Mouse (Mus musculus) hindbrain, embryonic 16.5 days (tissue): Measurements from ENCODE around the gene Olfr221. TPM values are rescaled to one million over a fixed set of nuclear protein-coding genes. Genes with fewer than 3 reads are reported as not detected.

Source experiments
- ATAC-seq: fragments of 200-750 bp; cut with Nextera tagmentation; 2 replicates; pipeline ENCODE4 v1.8.0; 2017; ENCODE audit warnings: moderate TSS enrichment, moderate library complexity
- H3K27ac ChIP-seq: fragments of 300-500 bp; sonication (generic); 2 replicates; pipeline ENCODE4 v1.5.1; 2014; ENCODE audit warnings: low read depth, mild to moderate bottlenecking, control low read depth, low read length, moderate library complexity
- H3K27me3 ChIP-seq: fragments of 300-500 bp; sonication (generic); replicated peaks from 2 replicates; pipeline ENCODE4 v1.6.1; 2014; ENCODE audit warnings: low read length; ENCODE audit not compliant: control insufficient read depth, insufficient read depth
- H3K36me3 ChIP-seq: fragments of 300-500 bp; sonication (generic); 2 replicates; pipeline ENCODE4 v1.6.1; 2014; ENCODE audit warnings: mild to moderate bottlenecking, low read length, moderate library complexity, mixed read lengths; ENCODE audit not compliant: control insufficient read depth, insufficient read depth
- H3K4me1 ChIP-seq: fragments of 300-500 bp; sonication (generic); 2 replicates; pipeline ENCODE4 v1.6.1; 2014; ENCODE audit warnings: low read depth, low read length; ENCODE audit not compliant: control insufficient read depth, insufficient read depth
- H3K4me2 ChIP-seq: fragments of 300-500 bp; sonication (generic); 2 replicates; pipeline ENCODE4 v1.6.1; 2014; ENCODE audit warnings: mild to moderate bottlenecking, low read length, control low read depth, moderate library complexity
- H3K4me3 ChIP-seq: fragments of 300-500 bp; sonication (generic); 2 replicates; pipeline ENCODE4 v1.5.1; 2014; ENCODE audit warnings: mild to moderate bottlenecking, low read length, control low read depth, moderate library complexity
- H3K9ac ChIP-seq: fragments of 300-500 bp; sonication (generic); 2 replicates; pipeline ENCODE4 v1.6.1; 2014; ENCODE audit warnings: low read depth, mild to moderate bottlenecking, control low read depth, low read length, moderate library complexity
- H3K9me3 ChIP-seq: fragments of 300-500 bp; sonication (generic); 2 replicates; pipeline ENCODE4 v1.6.1; 2014; ENCODE audit warnings: mild to moderate bottlenecking, low read length, moderate library complexity; ENCODE audit not compliant: control insufficient read depth
- WGBS: fragments of 180-500 bp; shearing (Covaris S2); extraction: QIAGEN DNeasy Blood & Tissue Kit; methylation state at CpG from one replicate; pipeline ENCODE4 v1.1.7; 2014; 5-methylcytosine and 5-hydroxymethylcytosine counted together
- polyA plus RNA-seq: library from polyadenylated mRNA; unstranded; fragments of >200 nt; fragmentation: Nextera tagmentation; extraction: Ambion mirVana; gene quantifications from 2 replicates; pipeline ENCODE4 v1.2.1, GENCODE M21; 2015

The Olfr221 gene
- polyA plus RNA-seq, 1 experiment from 2014 or later: not detected

DNA sequence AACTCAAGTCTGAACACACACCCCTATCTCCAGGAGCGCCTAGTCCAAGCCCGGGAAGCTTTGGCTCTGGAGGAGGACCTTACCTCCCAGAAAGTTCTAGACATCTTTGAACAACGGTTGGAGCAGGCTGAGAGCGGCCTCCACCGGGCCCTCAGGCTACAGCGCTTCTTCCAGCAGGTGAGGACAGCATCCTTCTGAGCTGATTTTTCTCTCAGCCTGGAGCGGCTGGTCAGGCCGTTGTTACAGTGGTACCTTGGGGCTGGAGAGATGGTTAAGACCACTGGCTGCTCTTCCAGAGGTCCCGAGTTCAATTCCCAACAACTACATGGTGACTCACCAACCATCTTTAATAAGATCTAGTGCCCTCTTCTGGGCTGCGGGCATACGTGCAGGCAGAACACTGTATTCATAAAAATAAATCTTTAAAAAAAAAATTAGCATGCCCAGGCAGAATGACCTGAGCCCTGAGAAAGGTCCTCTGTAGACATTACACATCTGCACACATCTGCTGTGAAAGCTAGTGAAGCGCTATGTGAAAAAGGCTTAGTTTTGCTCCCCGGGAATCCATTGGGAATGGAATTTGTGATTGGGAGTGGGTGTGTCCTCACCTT lies 45.9 kb downstream of the Olfr221 start:
- peaks cover 70% of the 10 kb centered on the region for H3K36me3 ChIP-seq
- WGBS: 89% methylated on average over 13 of the region's 13 CpGs
- H3K4me1 ChIP-seq: no peaks in the 10 kb centered on the region; the same call in 1 of the 2 replicates
- H3K9me3 ChIP-seq: no peaks in the 10 kb centered on the region
- no peak overlapping the region for H3K4me3 ChIP-seq
- H3K9ac ChIP-seq: no peak overlapping the region
- no peaks in the 10 kb centered on the region for H3K27me3 ChIP-seq
- ATAC-seq: no peak
- no peak overlapping the region for H3K4me2 ChIP-seq
- H3K27ac ChIP-seq: no peak overlapping the region

DNA sequence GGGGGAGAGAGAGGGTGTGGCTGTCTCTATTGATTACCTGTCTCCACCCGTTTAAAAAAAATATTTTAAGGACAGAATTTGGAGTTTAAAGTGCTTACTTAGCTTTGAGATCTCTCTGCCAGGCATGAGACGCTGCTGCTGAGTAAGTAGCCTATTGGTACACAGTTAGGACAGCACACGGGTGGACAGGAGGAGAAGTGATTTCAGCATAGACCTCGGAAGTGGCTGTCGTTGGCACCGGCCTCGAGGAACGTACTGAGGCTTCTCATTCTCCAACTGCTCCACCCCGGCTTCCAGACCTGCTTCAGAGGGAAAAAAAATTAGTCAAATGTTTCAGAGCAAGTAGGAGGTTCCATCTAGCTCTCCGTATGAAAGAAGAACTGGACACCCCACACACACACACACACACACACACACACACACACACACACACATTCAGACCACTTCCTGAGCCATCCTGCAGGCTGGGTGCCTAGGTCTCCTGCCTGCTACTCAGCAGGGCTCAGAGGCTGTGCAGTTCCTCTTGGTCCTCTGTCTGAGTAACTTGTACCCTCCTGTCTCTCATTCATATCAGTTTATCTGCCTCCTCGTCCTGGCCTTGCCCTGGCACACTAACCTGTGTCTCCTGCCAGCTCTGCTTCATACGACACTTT lies 46.9 kb downstream of the Olfr221 start:
- WGBS: 81% methylated on average over 12 of the region's 12 CpGs
- peaks cover 69% of the 10 kb centered on the region for H3K36me3 ChIP-seq
- H3K27me3 ChIP-seq: no peaks in the 10 kb centered on the region
- ATAC-seq: no peak
- H3K27ac ChIP-seq: no peak overlapping the region
- no peaks in the 10 kb centered on the region for H3K9me3 ChIP-seq
- no peaks in the 10 kb centered on the region; the same call in 1 of the 2 replicates for H3K4me1 ChIP-seq
- H3K4me2 ChIP-seq: no peak overlapping the region
- no peak overlapping the region for H3K9ac ChIP-seq
- no peak overlapping the region for H3K4me3 ChIP-seq

DNA sequence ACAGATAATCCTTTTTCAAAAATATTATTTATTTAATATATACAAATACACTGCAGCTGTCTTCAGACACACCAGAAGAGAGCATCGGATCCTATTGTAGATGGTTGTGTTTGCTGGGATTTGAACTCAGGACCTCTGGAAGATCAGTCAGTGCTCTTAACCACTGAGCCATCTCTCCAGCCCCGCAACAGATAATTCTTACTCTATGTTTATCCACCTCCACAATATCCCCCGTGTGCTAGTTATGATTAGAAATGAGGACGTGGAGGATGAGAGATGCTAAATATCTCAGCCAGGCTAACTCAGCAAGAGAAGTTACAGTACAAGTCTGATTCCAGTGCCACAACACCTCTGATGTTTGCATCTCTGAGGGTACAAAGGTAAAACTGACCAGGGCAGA lies 47.8 kb downstream of the Olfr221 start:
- 88% methylated on average over 4 of the region's 4 CpGs for WGBS

GRCm38 (mm10) chr14:51989461-51989970 lies 52.7 kb downstream of the Olfr221 start:
- Histone ChIP-seq H3K9me3 (no peaks in the 10 kb centered on the region), H3K27ac (no peak overlapping the region), H3K4me2 (no peak overlapping the region), H3K4me3 (no peak overlapping the region), H3K9ac (no peak overlapping the region), H3K36me3 (peaks cover 40% of the 10 kb centered on the region), H3K27me3 (no peaks in the 10 kb centered on the region), H3K4me1 (peaks cover 11% of the 10 kb centered on the region)
- no peak for ATAC-seq
- 54% methylated on average over 12 of the region's 12 CpGs for WGBS

More for the DNA sequence above, 47.8 kb downstream of the Olfr221 start:
- no peaks in the 10 kb centered on the region for H3K9me3 ChIP-seq
- no peak overlapping the region for H3K9ac ChIP-seq
- no peaks in the 10 kb centered on the region for H3K27me3 ChIP-seq
- no peak for ATAC-seq
- H3K27ac ChIP-seq: no peak overlapping the region
- H3K4me3 ChIP-seq: no peak overlapping the region
- no peaks in the 10 kb centered on the region; the same call in 1 of the 2 replicates for H3K4me1 ChIP-seq
- H3K36me3 ChIP-seq: peaks cover 67% of the 10 kb centered on the region
- no peak overlapping the region for H3K4me2 ChIP-seq

DNA sequence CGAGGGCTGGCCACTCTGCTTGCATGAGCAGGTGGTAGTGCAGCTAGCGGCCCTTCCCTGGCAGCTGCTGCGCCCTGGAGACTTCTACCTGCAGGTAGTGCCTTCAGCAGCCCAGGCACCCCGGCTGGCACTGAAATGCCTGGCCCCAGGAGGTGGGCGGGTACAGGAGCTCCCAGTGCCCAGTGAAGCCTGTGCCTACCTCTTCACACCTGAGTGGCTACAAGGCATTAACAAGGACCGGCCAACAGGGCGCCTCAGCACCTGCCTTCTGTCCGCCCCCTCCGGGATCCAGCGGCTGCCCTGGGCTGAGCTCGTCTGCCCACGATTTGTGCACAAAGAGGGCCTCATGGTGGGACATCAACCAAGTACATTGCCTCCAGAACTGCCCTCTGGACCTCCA lies 53.5 kb downstream of the Olfr221 start:
- H3K36me3 ChIP-seq: peaks cover 33% of the 10 kb centered on the region
- H3K4me2 ChIP-seq: no peak overlapping the region
- no peaks in the 10 kb centered on the region for H3K27me3 ChIP-seq
- H3K9ac ChIP-seq: peak overlapping the region; percentile 15; the same call in 1 of the 2 replicates
- peaks cover 16% of the 10 kb centered on the region for H3K4me1 ChIP-seq
- H3K9me3 ChIP-seq: no peaks in the 10 kb centered on the region
- no peak for ATAC-seq
- no peak overlapping the region for H3K27ac ChIP-seq
- 86% methylated on average over 12 of the region's 12 CpGs for WGBS
- no peak overlapping the region for H3K4me3 ChIP-seq

GRCm38 (mm10) chr14:51987177-51987576 lies 55.1 kb downstream of the Olfr221 start:
- Histone ChIP-seq H3K9ac (no peak overlapping the region), H3K27ac (no peak overlapping the region), H3K36me3 (peaks cover 30% of the 10 kb centered on the region), H3K9me3 (no peaks in the 10 kb centered on the region), H3K27me3 (no peaks in the 10 kb centered on the region), H3K4me2 (no peak overlapping the region), H3K4me3 (no peak overlapping the region), H3K4me1 (peaks cover 22% of the 10 kb centered on the region)
- 94% methylated on average over 6 of the region's 6 CpGs for WGBS
- no peak for ATAC-seq

- Histone ChIP-seq H3K9ac (peak overlapping the region; percentile 93), H3K27ac (peak overlapping the region; percentile 93), H3K36me3 (peaks cover 20% of the 10 kb centered on the region), H3K4me1 (peaks cover 22% of the 10 kb centered on the region), H3K9me3 (no peaks in the 10 kb centered on the region), H3K4me2 (peak overlapping the region; percentile 89), H3K4me3 (peak overlapping the region; percentile 76), H3K27me3 (no peaks in the 10 kb centered on the region)
- ATAC-seq: no peak
- 7% methylated on average over 7 of the region's 7 CpGs for WGBS
Observed at GRCm38 (mm10) chr14:51986153-51986505, 56.1 kb downstream of the Olfr221 start.

DNA sequence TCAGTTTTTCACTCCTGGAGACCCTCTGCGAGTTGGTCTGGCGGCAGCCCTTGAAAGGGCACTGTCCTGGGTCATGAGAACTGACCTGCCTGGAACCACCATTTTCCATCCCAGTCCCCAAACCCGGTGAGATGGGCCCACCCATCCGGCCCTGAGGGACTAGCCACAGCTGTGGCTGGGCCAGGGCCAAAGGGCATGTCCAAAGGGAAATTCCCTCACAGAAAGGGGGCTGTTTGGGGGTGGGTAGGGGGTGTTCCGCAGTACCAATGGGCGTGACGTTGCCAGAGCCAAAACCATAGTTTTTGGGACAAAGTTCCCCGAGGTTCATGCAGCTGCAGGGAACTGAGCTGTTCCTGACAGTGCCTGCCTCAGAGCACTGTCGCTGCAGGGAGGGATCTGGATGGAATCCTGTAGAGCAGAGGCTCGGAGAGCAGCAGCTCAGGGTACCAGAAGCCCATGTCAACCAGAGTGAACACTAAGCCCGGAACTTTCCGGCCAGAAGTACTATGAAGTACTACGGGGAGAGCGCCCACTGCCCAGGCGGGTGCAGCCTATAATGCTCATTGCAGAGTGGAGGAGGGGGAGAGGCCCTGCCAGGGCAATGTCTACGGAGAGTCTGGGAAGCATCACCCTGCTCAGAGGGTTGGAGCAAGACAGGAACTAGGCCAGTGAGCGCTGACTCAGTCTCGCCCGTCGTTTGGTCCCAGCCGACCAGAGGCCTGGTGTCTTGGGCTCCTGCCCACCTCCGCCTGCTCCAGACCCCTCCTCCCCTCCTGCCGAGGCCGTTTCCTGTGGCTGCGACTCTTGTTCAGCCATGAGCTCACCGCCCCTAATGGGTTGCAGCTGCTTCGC lies 56.7 kb downstream of the Olfr221 start:
- peak; percentile 64 for ATAC-seq
- Histone ChIP-seq H3K4me2 (peak overlapping the region; percentile 89), H3K9ac (peak overlapping the region; percentile 93), H3K4me1 (peaks cover 22% of the 10 kb centered on the region), H3K27ac (peak overlapping the region; percentile 93), H3K36me3 (peaks cover 15% of the 10 kb centered on the region), H3K27me3 (no peaks in the 10 kb centered on the region), H3K9me3 (no peaks in the 10 kb centered on the region), H3K4me3 (peak overlapping the region; percentile 76)
- WGBS: under 1% methylated on average over 26 of the region's 27 CpGs
